Mouse (Mus musculus) stomach, postnatal 0 days (tissue): Measurements from ENCODE around the gene Haus2. TPM values are rescaled to one million over a fixed set of nuclear protein-coding genes. Genes with fewer than 3 reads are reported as not detected.
A peak's percentile ranks its signal among the peaks of the same experiment; 100 is the strongest.

Source experiments
- ATAC-seq: fragments of 200-750 bp; cut with Nextera tagmentation; 2 replicates; pipeline ENCODE4 v1.8.0; 2017; ENCODE audit not compliant: low FRiP score, low TSS enrichment
- DNase-seq: peaks from one replicate; pipeline ENCODE4 v3.0.0-alpha.2; 2016; ENCODE audit warnings: low spot score
- H3K27ac ChIP-seq: fragments of 300-500 bp; sonication (generic); replicated peaks from 2 replicates; pipeline ENCODE4 v1.5.1; 2014; ENCODE audit warnings: mild to moderate bottlenecking, control low read depth
- H3K27me3 ChIP-seq: fragments of 300-500 bp; sonication (generic); 2 replicates; pipeline ENCODE4 v1.6.1; 2014; ENCODE audit warnings: low read length; ENCODE audit not compliant: control insufficient read depth, insufficient read depth
- H3K36me3 ChIP-seq: fragments of 300-500 bp; sonication (generic); 2 replicates; pipeline ENCODE4 v1.6.1; 2014; ENCODE audit warnings: low read length, mixed read lengths; ENCODE audit not compliant: control insufficient read depth, insufficient read depth
- H3K4me1 ChIP-seq: fragments of 300-500 bp; sonication (generic); replicated peaks from 2 replicates; pipeline ENCODE4 v1.6.1; 2014; ENCODE audit warnings: antibody characterized with exemption; ENCODE audit not compliant: control insufficient read depth, insufficient read depth
- H3K4me2 ChIP-seq: fragments of 300-500 bp; sonication (generic); replicated peaks from 2 replicates; pipeline ENCODE4 v1.6.1; 2014; ENCODE audit warnings: low read depth, mild to moderate bottlenecking, control low read depth, moderate library complexity
- H3K4me3 ChIP-seq: fragments of 300-500 bp; sonication (generic); 2 replicates; pipeline ENCODE4 v1.5.1; 2014; ENCODE audit warnings: low read depth, low read length, control low read depth
- H3K9ac ChIP-seq: fragments of 300-500 bp; sonication (generic); 2 replicates; pipeline ENCODE4 v1.6.1; 2014; ENCODE audit warnings: mild to moderate bottlenecking, low read length, control low read depth, mixed read lengths
- H3K9me3 ChIP-seq: fragments of 300-500 bp; sonication (generic); 2 replicates; pipeline ENCODE4 v1.6.1; 2016; ENCODE audit warnings: low read length; ENCODE audit not compliant: control insufficient read depth
- CTCF ChIP-seq: IDR thresholded peaks from 2 replicates; pipeline ENCODE4 v1.5.1; 2016; ENCODE audit warnings: antibody characterized with exemption, low read depth, mild to moderate bottlenecking, moderate library complexity
- EP300 ChIP-seq: optimal IDR thresholded peaks from 2 replicates; pipeline ENCODE3; 2016; ENCODE audit warnings: antibody characterized with exemption
- WGBS: fragments of 180-500 bp; shearing (Covaris S2); extraction: QIAGEN DNeasy Blood & Tissue Kit; methylation state at CpG from one replicate; pipeline ENCODE4 v1.1.7; 2014; 5-methylcytosine and 5-hydroxymethylcytosine counted together
- polyA plus RNA-seq: library from polyadenylated mRNA; unstranded; fragments of >200 nt; fragmentation: Nextera tagmentation; extraction: Ambion mirVana; gene quantifications from 2 replicates; pipeline ENCODE4 v1.2.1, GENCODE M21; 2015

The Haus2 gene
- polyA plus RNA-seq, 1 experiment from 2014 or later = 14.0 TPM

- H3K4me1 ChIP-seq = no peaks in the 10 kb centered on the region
- ATAC-seq = no peak
Observed at GRCm38 (mm10) chr2:120654693-120655092, 45.5 kb downstream of the Haus2 start.

DNA sequence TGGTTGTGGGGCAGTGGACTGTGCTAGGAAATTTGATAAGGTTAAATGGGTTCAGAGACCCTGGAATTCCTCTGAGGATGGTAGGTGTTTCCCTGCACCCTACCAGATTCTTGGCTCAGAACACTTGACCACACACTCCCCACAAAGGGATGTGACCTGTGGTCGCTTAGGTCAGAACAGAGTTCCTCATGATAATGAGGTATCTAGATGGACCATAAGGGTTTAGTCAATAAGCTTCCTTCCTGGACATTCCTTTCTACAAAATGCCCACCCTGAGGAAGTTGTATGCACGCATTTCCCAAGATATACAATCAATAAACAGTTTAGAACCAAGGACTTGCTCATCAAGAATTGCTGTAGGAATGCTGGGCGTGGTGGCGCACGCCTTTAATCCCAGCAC, 46.7 kb downstream of the Haus2 start:
- no peak overlapping the region for H3K9ac ChIP-seq
- DNase-seq (no peak), ATAC-seq (no peak)
- H3K4me1 ChIP-seq = no peaks in the 10 kb centered on the region
- H3K4me2 ChIP-seq = no peak overlapping the region
- H3K27ac ChIP-seq = no peak overlapping the region
- no peaks in the 10 kb centered on the region for H3K9me3 ChIP-seq
- no peak overlapping the region for H3K4me3 ChIP-seq
- WGBS = 89% methylated on average over 5 of the region's 5 CpGs
- no peaks in the 10 kb centered on the region for H3K36me3 ChIP-seq
- no peaks in the 10 kb centered on the region for H3K27me3 ChIP-seq
- TF ChIP-seq EP300 (no peak), CTCF (no peak)

More at GRCm38 (mm10) chr2:120654693-120655092, 45.5 kb downstream of the Haus2 start:
- WGBS = 76% methylated on average over 2 of the region's 2 CpGs
- no peak for TF ChIP-seq EP300
- TF ChIP-seq CTCF = peak; percentile 33
- Histone ChIP-seq H3K4me2 (no peak overlapping the region), H3K27ac (no peak overlapping the region), H3K36me3 (no peaks in the 10 kb centered on the region), H3K4me3 (no peak overlapping the region), H3K9me3 (no peaks in the 10 kb centered on the region), H3K9ac (no peak overlapping the region), H3K27me3 (no peaks in the 10 kb centered on the region)
- no peak for DNase-seq

DNA sequence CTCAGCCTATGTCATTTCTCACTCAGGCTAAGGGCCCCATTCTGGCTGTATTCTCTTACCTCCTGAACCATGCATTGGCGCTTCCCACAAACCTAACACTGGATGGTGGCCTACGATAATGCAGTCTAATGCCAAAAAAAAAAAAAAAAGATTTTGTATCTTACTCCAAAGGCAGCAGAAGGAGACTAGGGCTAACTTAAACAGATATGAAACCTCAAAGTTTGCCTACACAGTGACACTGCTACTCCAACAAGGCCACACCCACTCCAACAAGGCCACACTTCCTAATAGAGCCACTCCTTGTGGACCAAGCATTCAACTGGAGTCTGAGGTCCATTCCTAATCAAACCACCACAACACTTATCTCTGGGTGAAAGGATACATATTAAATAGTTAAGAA, 47.5 kb downstream of the Haus2 start:
- Histone ChIP-seq H3K4me3 (no peak overlapping the region), H3K36me3 (no peaks in the 10 kb centered on the region), H3K4me2 (no peak overlapping the region), H3K4me1 (no peaks in the 10 kb centered on the region), H3K9ac (no peak overlapping the region), H3K27me3 (no peaks in the 10 kb centered on the region), H3K27ac (no peak overlapping the region), H3K9me3 (no peaks in the 10 kb centered on the region)
- WGBS = 75% methylated on average over 2 of the region's 2 CpGs
- no peak for TF ChIP-seq CTCF
- DNase-seq (peak; percentile 30), ATAC-seq (peak; percentile 91)

DNA sequence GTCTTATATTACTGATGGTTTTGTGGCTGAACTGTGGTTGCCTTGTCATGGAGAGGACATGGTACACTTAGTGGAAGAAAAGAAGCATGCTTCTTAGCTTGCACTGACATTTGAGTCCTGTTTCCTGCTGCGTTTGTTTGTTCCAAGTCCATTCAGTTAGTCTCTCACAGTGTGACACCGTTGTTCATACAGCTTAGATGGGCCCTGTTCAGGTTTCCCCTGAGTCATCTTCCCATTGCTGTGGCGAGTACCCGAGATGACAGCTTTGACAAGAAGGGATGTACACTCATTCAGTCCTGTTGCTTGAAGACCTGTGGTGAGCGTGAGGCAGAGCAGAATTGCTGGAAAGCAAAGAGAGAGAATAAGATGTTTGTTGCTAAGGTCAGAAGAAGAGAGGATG, 49.3 kb downstream of the Haus2 start:
- TF ChIP-seq EP300 (no peak), CTCF (no peak)
- no peak overlapping the region for H3K9ac ChIP-seq
- no peak overlapping the region for H3K27ac ChIP-seq
- DNase-seq = no peak
- no peak for ATAC-seq
- no peaks in the 10 kb centered on the region for H3K27me3 ChIP-seq
- no peaks in the 10 kb centered on the region for H3K9me3 ChIP-seq
- H3K4me1 ChIP-seq = no peaks in the 10 kb centered on the region
- H3K36me3 ChIP-seq = no peaks in the 10 kb centered on the region
- H3K4me2 ChIP-seq = no peak overlapping the region
- no peak overlapping the region for H3K4me3 ChIP-seq
- WGBS = 75% methylated on average over 5 of the region's 5 CpGs

DNA sequence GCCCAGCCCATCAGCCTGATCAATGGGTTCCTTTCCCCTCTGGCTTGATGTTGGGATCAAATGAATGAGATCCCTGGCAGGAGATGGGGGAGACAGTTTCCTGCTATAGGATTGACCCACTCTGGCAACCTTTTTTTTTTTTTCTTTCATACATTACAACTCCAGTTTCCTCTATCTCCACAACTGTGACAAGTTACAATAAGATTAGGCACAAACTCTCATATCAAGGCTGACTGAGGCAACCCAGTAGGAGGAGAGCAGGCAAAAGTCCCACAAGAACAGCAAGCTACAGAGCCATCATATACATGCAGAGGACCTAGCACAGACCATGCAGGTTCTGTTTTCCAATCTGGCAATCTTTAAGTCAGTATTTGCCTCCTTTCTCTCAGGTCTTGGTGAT, 50.1 kb downstream of the Haus2 start:
- Histone ChIP-seq H3K9ac (no peak overlapping the region), H3K27ac (no peak overlapping the region), H3K36me3 (no peaks in the 10 kb centered on the region), H3K27me3 (no peaks in the 10 kb centered on the region), H3K4me2 (no peak overlapping the region), H3K4me3 (no peak overlapping the region), H3K9me3 (no peaks in the 10 kb centered on the region), H3K4me1 (no peaks in the 10 kb centered on the region)
- TF ChIP-seq CTCF (no peak), EP300 (no peak)
- ATAC-seq (no peak), DNase-seq (no peak)

- Histone ChIP-seq H3K27ac (no peak overlapping the region), H3K9ac (no peak overlapping the region), H3K27me3 (no peaks in the 10 kb centered on the region), H3K4me3 (no peak overlapping the region), H3K4me2 (no peak overlapping the region), H3K9me3 (no peaks in the 10 kb centered on the region), H3K4me1 (no peaks in the 10 kb centered on the region), H3K36me3 (no peaks in the 10 kb centered on the region)
- TF ChIP-seq EP300 (no peak), CTCF (no peak)
- 63% methylated on average over 5 of the region's 5 CpGs for WGBS
- DNase-seq = no peak
- no peak for ATAC-seq
Observed at GRCm38 (mm10) chr2:120660486-120661078, 51.4 kb downstream of the Haus2 start.
